Mouse (Mus musculus): ENCODE results near the gene Irgq. TPM values are rescaled to one million over a fixed set of nuclear protein-coding genes. Genes with fewer than 3 reads are reported as not detected.

The Irgq gene
- polyA plus RNA-seq, 1 experiment: 15.4 TPM

DNA sequence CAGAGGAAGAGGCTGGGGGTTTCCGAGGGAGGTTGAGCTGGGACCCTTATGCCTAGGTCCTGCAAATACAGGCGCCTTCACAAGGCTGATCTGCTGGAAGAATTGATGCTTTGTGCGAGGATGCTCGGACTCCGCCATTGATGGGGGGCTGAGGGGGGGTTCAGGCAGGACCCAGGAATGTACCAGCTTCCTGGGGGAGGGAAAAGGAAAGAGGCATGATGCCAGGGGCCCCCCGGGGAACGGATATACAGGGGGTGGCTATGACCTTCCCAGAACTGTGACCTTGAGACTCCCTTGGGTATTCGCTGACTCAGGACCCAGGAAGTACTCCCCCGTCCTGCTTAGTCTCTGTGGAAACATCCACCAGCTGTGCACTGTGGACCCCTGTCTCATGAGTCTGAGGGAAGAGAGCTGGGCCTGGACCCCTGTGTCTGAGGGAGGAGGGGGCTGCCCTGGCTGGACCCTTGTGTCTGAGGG is 43.8 kb upstream of the Irgq start:
- no peaks in the 10 kb centered on the region for H3K27me3 ChIP-seq (replicated peaks; ENCODE audit: control insufficient read depth, insufficient read depth, low read length)
- TF ChIP-seq POLR2A (IDR thresholded peaks at IDR 0.05; ENCODE audit: low read depth, low read length) (no peak), CTCF (conservative IDR thresholded peaks at IDR 0.05; ENCODE audit: insufficient read depth, insufficient read length, low read depth, low read length) (no peak)
- no peak overlapping the region for H3K4me3 ChIP-seq (ENCODE audit: insufficient read depth, low read depth, low read length)
- peaks cover 5% of the 10 kb centered on the region for H3K4me1 ChIP-seq (ENCODE audit: control insufficient read depth, insufficient read depth, low read length)
- 39% methylated on average over 9 of the region's 9 CpGs for WGBS
- no peak for DNase-seq
- H3K36me3 ChIP-seq (ENCODE audit: control insufficient read depth, insufficient read depth, low read length): no peaks in the 10 kb centered on the region
- H3K27ac ChIP-seq (ENCODE audit: insufficient read depth, low read depth, low read length): peak overlapping the region; percentile 33; the same call in 1 of the 2 replicates

- no peaks in the 10 kb centered on the region for H3K36me3 ChIP-seq (ENCODE audit: control insufficient read depth, insufficient read depth, low read length)
- TF ChIP-seq CTCF (conservative IDR thresholded peaks at IDR 0.05; ENCODE audit: insufficient read depth, insufficient read length, low read depth, low read length) (no peak), POLR2A (IDR thresholded peaks at IDR 0.05; ENCODE audit: low read depth, low read length) (no peak)
- DNase-seq: no peak
- 29% methylated on average over 3 of the region's 3 CpGs for WGBS
- peaks cover 5% of the 10 kb centered on the region for H3K4me1 ChIP-seq (ENCODE audit: control insufficient read depth, insufficient read depth, low read length)
- no peaks in the 10 kb centered on the region for H3K27me3 ChIP-seq (replicated peaks; ENCODE audit: control insufficient read depth, insufficient read depth, low read length)
- no peak overlapping the region for H3K4me3 ChIP-seq (ENCODE audit: insufficient read depth, low read depth, low read length)
- H3K27ac ChIP-seq (ENCODE audit: insufficient read depth, low read depth, low read length): peak overlapping the region; percentile 33; the same call in 1 of the 2 replicates
Observed at GRCm38 (mm10) chr7:24487403-24487802, 43.1 kb upstream of the Irgq start.

GRCm38 (mm10) chr7:24488303-24488702 is 42.2 kb upstream of the Irgq start:
- Histone ChIP-seq H3K27me3 (replicated peaks; ENCODE audit: control insufficient read depth, insufficient read depth, low read length) (no peaks in the 10 kb centered on the region), H3K4me1 (ENCODE audit: control insufficient read depth, insufficient read depth, low read length) (peaks cover 5% of the 10 kb centered on the region), H3K36me3 (ENCODE audit: control insufficient read depth, insufficient read depth, low read length) (no peaks in the 10 kb centered on the region), H3K4me3 (ENCODE audit: insufficient read depth, low read depth, low read length) (no peak overlapping the region), H3K27ac (ENCODE audit: insufficient read depth, low read depth, low read length) (no peak overlapping the region)
- WGBS: 90% methylated on average over 8 of the region's 8 CpGs
- TF ChIP-seq CTCF (conservative IDR thresholded peaks at IDR 0.05; ENCODE audit: insufficient read depth, insufficient read length, low read depth, low read length) (no peak), POLR2A (IDR thresholded peaks at IDR 0.05; ENCODE audit: low read depth, low read length) (no peak)
- DNase-seq: no peak

GRCm38 (mm10) chr7:24499856-24500577 is 30.5 kb upstream of the Irgq start:
- WGBS: 12% methylated on average over 43 of the region's 43 CpGs
- TF ChIP-seq POLR2A (IDR thresholded peaks at IDR 0.05; ENCODE audit: low read depth, low read length): no peak
- TF ChIP-seq CTCF (conservative IDR thresholded peaks at IDR 0.05; ENCODE audit: insufficient read depth, insufficient read length, low read depth, low read length): no peak
- Histone ChIP-seq H3K27ac (ENCODE audit: insufficient read depth, low read depth, low read length) (no peak overlapping the region), H3K36me3 (ENCODE audit: control insufficient read depth, insufficient read depth, low read length) (no peaks in the 10 kb centered on the region), H3K27me3 (replicated peaks; ENCODE audit: control insufficient read depth, insufficient read depth, low read length) (no peaks in the 10 kb centered on the region), H3K4me1 (ENCODE audit: control insufficient read depth, insufficient read depth, low read length) (no peaks in the 10 kb centered on the region; the same call in 1 of the 2 replicates), H3K4me3 (ENCODE audit: insufficient read depth, low read depth, low read length) (no peak overlapping the region)
- DNase-seq: peak; percentile 60

DNA sequence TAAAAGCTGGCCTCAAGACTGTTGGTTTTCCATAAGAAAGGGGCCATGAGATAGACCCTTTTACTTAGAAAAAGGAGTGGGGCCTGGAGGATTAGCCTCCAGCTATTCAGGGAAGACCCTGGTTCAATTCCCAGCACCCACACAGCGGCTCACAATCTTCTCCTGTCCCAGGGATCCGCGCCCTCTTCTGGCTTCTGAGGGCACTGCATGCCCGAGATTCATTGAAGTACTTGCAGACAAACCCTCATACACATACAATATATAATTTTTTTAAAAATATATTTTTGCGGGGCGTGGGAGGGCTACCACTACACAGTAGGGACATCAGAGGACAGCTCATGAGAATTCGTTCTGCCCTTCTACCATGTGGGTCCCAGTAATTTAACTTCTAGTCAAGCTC is 29.6 kb upstream of the Irgq start:
- Histone ChIP-seq H3K36me3 (ENCODE audit: control insufficient read depth, insufficient read depth, low read length) (no peaks in the 10 kb centered on the region), H3K4me1 (ENCODE audit: control insufficient read depth, insufficient read depth, low read length) (peaks cover 4% of the 10 kb centered on the region; the same call in 1 of the 2 replicates), H3K4me3 (ENCODE audit: insufficient read depth, low read depth, low read length) (no peak overlapping the region), H3K27me3 (replicated peaks; ENCODE audit: control insufficient read depth, insufficient read depth, low read length) (no peaks in the 10 kb centered on the region), H3K27ac (ENCODE audit: insufficient read depth, low read depth, low read length) (no peak overlapping the region)
- TF ChIP-seq POLR2A (IDR thresholded peaks at IDR 0.05; ENCODE audit: low read depth, low read length) (no peak), CTCF (conservative IDR thresholded peaks at IDR 0.05; ENCODE audit: insufficient read depth, insufficient read length, low read depth, low read length) (peak; percentile 37)
- 50% methylated on average over 7 of the region's 7 CpGs for WGBS
- DNase-seq: peak; percentile 24

- Histone ChIP-seq H3K27ac (ENCODE audit: insufficient read depth, low read depth, low read length) (no peak overlapping the region), H3K36me3 (ENCODE audit: control insufficient read depth, insufficient read depth, low read length) (no peaks in the 10 kb centered on the region), H3K27me3 (replicated peaks; ENCODE audit: control insufficient read depth, insufficient read depth, low read length) (no peaks in the 10 kb centered on the region), H3K4me1 (ENCODE audit: control insufficient read depth, insufficient read depth, low read length) (peaks cover 4% of the 10 kb centered on the region; the same call in 1 of the 2 replicates), H3K4me3 (ENCODE audit: insufficient read depth, low read depth, low read length) (no peak overlapping the region)
- 67% methylated on average over 21 of the region's 21 CpGs for WGBS
- TF ChIP-seq CTCF (conservative IDR thresholded peaks at IDR 0.05; ENCODE audit: insufficient read depth, insufficient read length, low read depth, low read length) (peak; percentile 31), POLR2A (IDR thresholded peaks at IDR 0.05; ENCODE audit: low read depth, low read length) (no peak)
- peak; percentile 39 for DNase-seq
Observed at GRCm38 (mm10) chr7:24501492-24501891, 29.0 kb upstream of the Irgq start.

DNA sequence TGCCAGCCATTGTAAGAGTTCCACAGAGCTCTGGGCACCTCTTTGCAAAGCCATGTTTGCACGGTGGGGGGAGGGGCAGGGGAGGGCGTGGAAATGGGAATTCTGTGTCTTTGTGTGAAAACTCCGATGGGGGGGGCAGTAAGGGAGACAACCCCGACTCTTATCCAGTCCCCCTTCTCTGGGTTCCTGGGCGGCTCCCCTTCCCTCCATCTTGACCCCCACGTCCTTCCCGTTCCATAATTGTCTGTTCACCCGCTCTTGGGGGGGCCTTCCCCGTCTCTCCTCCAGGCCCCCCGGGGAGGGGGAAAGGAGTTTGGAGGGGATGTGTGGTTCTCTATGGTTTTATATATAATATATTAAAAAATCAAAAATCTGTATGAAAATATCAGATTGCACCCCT is 26.5 kb upstream of the Irgq start:
- TF ChIP-seq CTCF (conservative IDR thresholded peaks at IDR 0.05; ENCODE audit: insufficient read depth, insufficient read length, low read depth, low read length) (no peak), POLR2A (IDR thresholded peaks at IDR 0.05; ENCODE audit: low read depth, low read length) (no peak)
- 30% methylated on average over 10 of the region's 10 CpGs for WGBS
- no peaks in the 10 kb centered on the region for H3K27me3 ChIP-seq (replicated peaks; ENCODE audit: control insufficient read depth, insufficient read depth, low read length)
- no peak for DNase-seq
- H3K4me1 ChIP-seq (ENCODE audit: control insufficient read depth, insufficient read depth, low read length): peaks cover 7% of the 10 kb centered on the region; the same call in 1 of the 2 replicates
- H3K36me3 ChIP-seq (ENCODE audit: control insufficient read depth, insufficient read depth, low read length): no peaks in the 10 kb centered on the region
- H3K4me3 ChIP-seq (ENCODE audit: insufficient read depth, low read depth, low read length): no peak overlapping the region
- H3K27ac ChIP-seq (ENCODE audit: insufficient read depth, low read depth, low read length): no peak overlapping the region

Data from kidney, adult 2 months (tissue).